Mouse (Mus musculus): ENCODE data around the gene Unc50.

GRCm38 (mm10) chr1:37442848-37443835 is 13.2 kb downstream of the Unc50 start:
- no peak for TF ChIP-seq CTCF (IDR thresholded peaks at IDR 0.05)
- TF ChIP-seq EP300 (IDR thresholded peaks at IDR 0.05): no peak

All from lung, postnatal 0 days (tissue).